Mouse (Mus musculus) embryonic facial prominence, embryonic 12.5 days (tissue): ENCODE data around the gene Gfod1. TPM values are rescaled to one million over a fixed set of nuclear protein-coding genes. Genes with fewer than 3 reads are reported as not detected.

Experiments
- ATAC-seq: fragments of 200-750 bp; cut with Nextera tagmentation; 2 replicates; pipeline ENCODE4 v1.8.0; 2017; ENCODE audit not compliant: insufficient number of reproducible peaks, insufficient read depth, low FRiP score, low TSS enrichment
- H3K27ac ChIP-seq: fragments of 300-500 bp; sonication (generic); 2 replicates; pipeline ENCODE4 v1.5.1; 2016; ENCODE audit warnings: mild to moderate bottlenecking
- H3K27me3 ChIP-seq: fragments of 300-500 bp; sonication (generic); 2 replicates; pipeline ENCODE4 v1.6.1; 2016; ENCODE audit warnings: mild to moderate bottlenecking, moderate library complexity
- H3K36me3 ChIP-seq: fragments of 300-500 bp; sonication (generic); 2 replicates; pipeline ENCODE4 v1.6.1; 2016; ENCODE audit warnings: mild to moderate bottlenecking
- H3K4me1 ChIP-seq: fragments of 300-500 bp; sonication (generic); 2 replicates; pipeline ENCODE4 v1.6.1; 2016
- H3K4me2 ChIP-seq: fragments of 300-500 bp; sonication (generic); replicated peaks from 2 replicates; pipeline ENCODE4 v1.6.1; 2016; ENCODE audit warnings: mild to moderate bottlenecking, moderate library complexity
- H3K4me3 ChIP-seq: fragments of 300-500 bp; sonication (generic); 2 replicates; pipeline ENCODE4 v1.5.1; 2016; ENCODE audit warnings: mild to moderate bottlenecking
- H3K9ac ChIP-seq: fragments of 300-500 bp; sonication (generic); 2 replicates; pipeline ENCODE4 v1.6.1; 2016; ENCODE audit warnings: mild to moderate bottlenecking, moderate library complexity
- H3K9me3 ChIP-seq: fragments of 300-500 bp; sonication (generic); 2 replicates; pipeline ENCODE4 v1.6.1; 2016; ENCODE audit warnings: mild to moderate bottlenecking, moderate library complexity
- WGBS: fragments of 180-500 bp; shearing (Covaris S2); methylation state at CpG from one replicate; pipeline ENCODE4 v1.1.7; 2016; 5-methylcytosine and 5-hydroxymethylcytosine counted together
- polyA plus RNA-seq: library from polyadenylated mRNA; unstranded; fragments of >200 nt; fragmentation: Nextera tagmentation; extraction: Ambion mirVana; gene quantifications from 2 replicates; pipeline ENCODE4 v1.2.1, GENCODE M21; 2016

Gfod1 gene
- polyA plus RNA-seq, 1 experiment from 2014 or later, result 0.87 TPM

DNA sequence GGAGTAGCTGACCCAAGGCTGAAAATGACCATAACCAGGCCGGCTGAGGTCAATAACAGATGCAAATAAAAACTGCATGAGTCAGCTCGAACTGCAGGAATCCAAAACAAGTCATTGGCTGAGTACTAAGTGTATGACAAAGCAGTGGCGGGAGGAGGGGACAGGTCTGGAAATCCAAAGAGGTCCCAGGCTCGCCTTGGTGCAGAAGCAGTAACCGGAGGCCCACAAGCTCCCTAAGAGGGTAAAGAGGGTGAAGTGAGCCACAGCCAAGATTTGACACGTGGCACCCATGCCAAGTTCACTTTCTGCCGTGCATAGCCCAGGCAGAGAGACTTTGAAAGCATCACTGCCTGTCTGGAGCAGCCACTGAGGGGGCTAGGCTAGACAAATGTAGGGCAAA lies 91.6 kb downstream of the Gfod1 start:
- Histone ChIP-seq H3K27ac (no peak overlapping the region), H3K9me3 (no peaks in the 10 kb centered on the region), H3K4me1 (peaks cover 28% of the 10 kb centered on the region), H3K4me3 (no peak overlapping the region), H3K9ac (no peak overlapping the region), H3K36me3 (no peaks in the 10 kb centered on the region), H3K27me3 (no peaks in the 10 kb centered on the region), H3K4me2 (no peak overlapping the region)
- no peak for ATAC-seq
- 64% methylated on average over 7 of the region's 7 CpGs for WGBS

DNA sequence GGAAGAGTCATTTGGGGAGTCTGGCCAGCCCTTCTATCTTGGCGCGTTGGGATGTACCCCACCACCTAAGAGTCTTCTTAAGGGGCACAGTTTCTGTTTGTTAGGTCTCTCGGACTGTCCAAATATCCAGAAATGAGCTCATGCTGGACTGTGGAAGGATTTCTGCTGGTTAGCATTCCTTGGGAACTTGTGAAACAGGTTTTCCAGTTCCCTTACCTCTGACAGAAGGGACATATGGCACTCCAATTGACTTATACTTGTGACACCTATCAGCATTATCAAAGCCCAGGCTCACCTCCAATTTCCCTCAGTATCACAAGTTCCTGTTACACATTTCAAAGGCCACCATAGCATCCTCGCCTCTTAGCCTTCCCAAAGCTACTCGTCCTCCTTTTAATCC lies 93.0 kb downstream of the Gfod1 start:
- H3K4me3 ChIP-seq, result no peak overlapping the region
- H3K27me3 ChIP-seq, result no peaks in the 10 kb centered on the region
- H3K9ac ChIP-seq, result no peak overlapping the region
- H3K4me1 ChIP-seq, result peaks cover 28% of the 10 kb centered on the region
- H3K27ac ChIP-seq, result no peak overlapping the region
- H3K9me3 ChIP-seq, result no peaks in the 10 kb centered on the region
- H3K4me2 ChIP-seq, result no peak overlapping the region
- WGBS, result 77% methylated on average over 5 of the region's 5 CpGs
- H3K36me3 ChIP-seq, result no peaks in the 10 kb centered on the region
- no peak for ATAC-seq

DNA sequence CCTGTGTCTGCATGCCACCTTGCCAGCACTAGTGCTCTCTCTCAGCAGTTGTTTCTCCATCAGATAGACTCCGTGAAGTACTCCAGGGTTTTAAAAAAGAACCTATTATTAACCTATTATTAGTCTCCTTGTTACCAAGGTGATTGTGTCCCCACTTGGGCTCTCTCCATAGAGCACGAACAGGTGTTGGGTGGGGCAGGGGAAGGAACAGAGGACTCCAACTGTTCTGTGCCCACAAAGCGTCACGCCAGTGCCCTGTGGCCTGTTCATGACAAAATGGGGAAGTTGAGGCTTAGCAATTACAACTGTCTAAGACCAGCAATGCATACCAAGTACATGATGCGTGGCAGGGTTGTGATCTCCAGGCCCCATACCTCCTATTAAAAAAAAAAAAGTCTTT lies 94.4 kb downstream of the Gfod1 start:
- no peak overlapping the region for H3K4me3 ChIP-seq
- no peaks in the 10 kb centered on the region for H3K27me3 ChIP-seq
- ATAC-seq, result no peak
- no peaks in the 10 kb centered on the region for H3K36me3 ChIP-seq
- 73% methylated on average over 5 of the region's 5 CpGs for WGBS
- H3K4me2 ChIP-seq, result no peak overlapping the region
- H3K4me1 ChIP-seq, result peaks cover 18% of the 10 kb centered on the region
- no peaks in the 10 kb centered on the region for H3K9me3 ChIP-seq
- no peak overlapping the region for H3K9ac ChIP-seq
- no peak overlapping the region for H3K27ac ChIP-seq

DNA sequence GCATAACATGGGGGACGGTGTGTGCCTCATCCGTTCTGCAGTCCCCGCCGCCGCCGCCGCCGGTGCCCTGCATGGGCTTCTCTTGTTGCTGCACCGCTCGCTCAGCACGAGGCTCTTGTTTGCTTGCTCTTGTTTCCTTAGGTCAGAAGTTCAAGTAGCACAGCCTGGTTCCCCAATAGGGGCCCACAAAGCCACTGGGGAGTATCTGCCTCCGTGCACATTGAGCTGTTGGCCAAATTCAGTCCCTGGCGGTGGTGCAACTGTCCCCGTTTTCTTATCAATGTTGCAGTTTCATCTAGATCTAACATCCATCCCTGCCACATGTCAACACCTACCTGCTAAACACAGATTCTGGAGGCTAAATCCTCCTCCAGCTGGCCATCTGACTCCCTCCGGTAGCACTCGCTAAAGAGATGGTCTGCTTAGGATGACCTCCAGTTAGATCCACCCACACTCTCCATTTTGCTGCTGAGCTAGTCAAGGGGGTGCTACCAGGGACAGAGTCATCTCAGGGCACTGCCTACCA lies 95.0 kb downstream of the Gfod1 start:
- Histone ChIP-seq H3K4me2 (no peak overlapping the region), H3K36me3 (no peaks in the 10 kb centered on the region), H3K4me3 (no peak overlapping the region), H3K27me3 (no peaks in the 10 kb centered on the region), H3K4me1 (peaks cover 18% of the 10 kb centered on the region), H3K9ac (no peak overlapping the region), H3K27ac (no peak overlapping the region), H3K9me3 (no peaks in the 10 kb centered on the region)
- no peak for ATAC-seq
- WGBS, result 40% methylated on average over 16 of the region's 16 CpGs

DNA sequence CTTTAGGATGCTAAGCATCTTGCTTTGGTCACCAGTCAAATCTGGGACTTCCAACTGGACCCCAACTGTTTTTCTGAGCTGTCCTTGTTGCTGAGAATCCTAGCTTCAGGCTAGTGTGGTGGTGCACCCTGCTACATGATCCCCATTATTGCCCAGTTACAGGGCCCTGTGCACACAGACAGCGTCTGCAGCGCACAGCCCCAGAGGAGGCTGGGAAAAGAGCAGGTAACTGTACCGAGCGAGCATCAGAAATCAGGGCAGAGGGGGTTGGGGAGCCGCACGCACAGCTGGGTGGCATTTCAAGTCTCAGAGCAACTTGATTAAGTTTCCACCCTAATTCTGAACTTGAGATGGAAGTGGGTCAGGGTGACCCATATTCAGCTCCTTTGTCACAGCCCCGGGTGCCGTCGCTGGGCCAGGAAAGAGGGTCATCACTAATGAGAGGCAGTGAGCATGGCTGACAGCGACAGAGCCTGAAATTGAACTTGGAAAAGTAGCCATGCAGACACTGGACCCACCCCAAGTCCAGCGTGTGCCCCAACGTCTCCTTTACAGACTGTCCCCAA lies 97.8 kb downstream of the Gfod1 start:
- Histone ChIP-seq H3K4me3 (no peak overlapping the region), H3K9me3 (no peaks in the 10 kb centered on the region), H3K27ac (no peak overlapping the region), H3K27me3 (no peaks in the 10 kb centered on the region), H3K4me2 (no peak overlapping the region), H3K36me3 (no peaks in the 10 kb centered on the region), H3K9ac (no peak overlapping the region), H3K4me1 (peaks cover 16% of the 10 kb centered on the region)
- 82% methylated on average over 12 of the region's 12 CpGs for WGBS
- no peak for ATAC-seq

DNA sequence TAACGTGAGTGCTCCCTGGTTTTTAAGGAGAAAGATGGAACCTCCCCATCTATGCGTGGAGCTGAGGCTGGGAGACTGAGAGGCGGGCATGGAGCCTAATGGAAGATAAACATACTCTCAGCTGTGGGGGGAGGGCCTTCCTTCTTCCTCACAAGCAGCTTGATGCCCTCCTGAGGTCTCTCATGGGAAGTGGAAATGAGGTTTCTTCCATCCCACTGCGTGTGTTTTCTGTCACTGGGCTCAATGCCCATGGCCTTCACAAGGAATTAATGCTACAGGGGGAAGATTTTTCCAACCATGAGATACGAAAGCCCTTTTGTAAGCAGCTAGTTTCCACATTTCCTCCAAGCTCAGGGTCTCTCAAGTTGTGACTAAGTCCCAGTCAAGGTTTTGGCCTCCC lies 100.3 kb downstream of the Gfod1 start:
- Histone ChIP-seq H3K27me3 (no peaks in the 10 kb centered on the region), H3K4me2 (no peak overlapping the region), H3K36me3 (no peaks in the 10 kb centered on the region), H3K9me3 (no peaks in the 10 kb centered on the region), H3K4me1 (peaks cover 1% of the 10 kb centered on the region; the same call in 1 of the 2 replicates), H3K27ac (no peak overlapping the region), H3K4me3 (no peak overlapping the region), H3K9ac (no peak overlapping the region)
- no peak for ATAC-seq
- 52% methylated on average over 5 of the region's 5 CpGs for WGBS

DNA sequence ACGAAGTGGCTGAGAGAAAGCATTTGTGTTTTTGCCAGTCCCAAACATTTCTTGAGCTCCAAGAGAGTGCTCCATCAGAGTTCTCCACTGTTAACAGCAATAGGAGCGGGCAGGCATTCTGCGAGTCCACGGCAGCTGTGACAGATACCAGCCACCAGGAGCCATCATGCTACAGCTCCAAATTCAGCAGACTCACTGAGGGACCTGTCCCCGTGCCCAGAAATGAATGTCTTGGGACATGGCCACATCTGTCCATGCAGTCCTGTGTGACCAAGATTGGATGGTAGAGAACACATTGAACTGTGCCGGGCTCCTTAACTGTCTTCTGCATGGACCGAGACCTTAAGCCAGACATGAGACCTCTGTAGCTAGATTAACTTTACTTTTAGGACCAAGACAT lies 100.7 kb downstream of the Gfod1 start:
- Histone ChIP-seq H3K4me2 (no peak overlapping the region), H3K9me3 (no peaks in the 10 kb centered on the region), H3K27ac (no peak overlapping the region), H3K36me3 (no peaks in the 10 kb centered on the region), H3K27me3 (no peaks in the 10 kb centered on the region), H3K4me1 (no peaks in the 10 kb centered on the region), H3K9ac (no peak overlapping the region), H3K4me3 (no peak overlapping the region)
- 86% methylated on average over 7 of the region's 7 CpGs for WGBS
- no peak for ATAC-seq

DNA sequence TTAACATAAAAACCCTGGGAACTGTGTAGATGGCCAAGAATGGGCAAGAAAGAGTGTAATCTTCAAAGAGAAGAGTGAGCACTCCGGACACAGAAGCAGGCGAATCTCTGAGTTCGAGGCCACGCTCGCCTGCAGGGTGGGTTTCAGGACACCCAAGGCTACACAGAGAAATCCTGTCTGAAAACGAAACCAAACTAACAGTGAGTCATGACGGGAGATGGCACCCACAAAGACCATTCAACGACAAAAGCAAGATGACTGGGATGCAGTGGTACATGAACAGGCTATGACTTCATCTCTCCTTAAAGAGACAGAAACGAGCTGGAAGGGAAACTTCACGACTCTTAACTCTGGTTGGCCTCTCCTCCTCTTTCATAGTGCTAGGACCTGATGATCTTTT lies 101.6 kb downstream of the Gfod1 start:
- no peak for ATAC-seq
- Histone ChIP-seq H3K9me3 (no peaks in the 10 kb centered on the region), H3K36me3 (no peaks in the 10 kb centered on the region), H3K9ac (no peak overlapping the region), H3K27ac (no peak overlapping the region), H3K4me2 (no peak overlapping the region), H3K4me1 (no peaks in the 10 kb centered on the region), H3K27me3 (no peaks in the 10 kb centered on the region), H3K4me3 (no peak overlapping the region)
- 86% methylated on average over 10 of the region's 10 CpGs for WGBS

DNA sequence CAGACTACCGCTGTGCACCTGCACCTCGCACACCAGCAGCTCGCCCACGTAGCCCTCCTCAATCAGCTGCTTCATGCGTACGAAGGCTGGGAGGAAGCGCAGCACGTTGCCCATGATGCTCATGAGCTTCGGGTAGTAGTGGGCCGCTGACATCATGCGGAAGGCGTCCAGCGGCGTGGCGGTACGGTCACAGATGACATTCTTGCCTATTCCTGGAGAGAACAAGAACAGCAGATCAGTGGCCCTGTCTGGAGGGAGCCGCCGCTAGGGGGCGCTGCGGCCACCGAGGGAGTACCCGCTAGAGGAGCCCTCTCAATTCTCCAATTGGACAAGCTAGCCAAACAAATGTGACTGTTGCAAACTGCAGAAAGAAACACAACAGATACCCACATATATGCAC lies 102.9 kb downstream of the Gfod1 start:
- H3K4me3 ChIP-seq, result no peak overlapping the region
- H3K4me1 ChIP-seq, result no peaks in the 10 kb centered on the region
- H3K36me3 ChIP-seq, result no peaks in the 10 kb centered on the region
- no peak for ATAC-seq
- no peaks in the 10 kb centered on the region for H3K27me3 ChIP-seq
- no peak overlapping the region for H3K4me2 ChIP-seq
- no peak overlapping the region for H3K9ac ChIP-seq
- WGBS, result 44% methylated on average over 22 of the region's 22 CpGs
- H3K9me3 ChIP-seq, result no peaks in the 10 kb centered on the region
- H3K27ac ChIP-seq, result no peak overlapping the region

DNA sequence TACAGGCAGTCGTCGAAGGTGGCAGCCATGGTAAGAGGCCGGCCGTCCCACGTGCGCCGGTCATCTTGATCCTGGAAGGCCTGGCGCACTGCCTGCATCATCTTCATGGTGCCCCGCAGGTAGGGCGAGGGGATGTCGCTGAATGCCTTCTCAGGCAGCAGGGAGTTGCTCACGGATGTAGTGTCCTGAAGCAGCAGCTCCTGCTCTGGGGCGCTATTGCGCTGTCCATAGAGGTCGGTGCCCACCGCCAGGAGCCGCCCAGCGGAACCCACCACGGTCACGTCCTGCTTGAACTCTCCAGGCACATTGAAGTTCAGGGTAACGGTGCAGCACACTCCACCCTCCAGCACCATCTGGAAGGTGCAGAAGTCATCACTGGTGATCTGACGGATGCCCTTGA lies 103.5 kb downstream of the Gfod1 start:
- Histone ChIP-seq H3K9me3 (no peaks in the 10 kb centered on the region), H3K4me2 (no peak overlapping the region), H3K27ac (no peak overlapping the region), H3K36me3 (no peaks in the 10 kb centered on the region), H3K4me3 (no peak overlapping the region), H3K27me3 (no peaks in the 10 kb centered on the region), H3K4me1 (no peaks in the 10 kb centered on the region), H3K9ac (no peak overlapping the region)
- ATAC-seq, result no peak
- 79% methylated on average over 22 of the region's 22 CpGs for WGBS

DNA sequence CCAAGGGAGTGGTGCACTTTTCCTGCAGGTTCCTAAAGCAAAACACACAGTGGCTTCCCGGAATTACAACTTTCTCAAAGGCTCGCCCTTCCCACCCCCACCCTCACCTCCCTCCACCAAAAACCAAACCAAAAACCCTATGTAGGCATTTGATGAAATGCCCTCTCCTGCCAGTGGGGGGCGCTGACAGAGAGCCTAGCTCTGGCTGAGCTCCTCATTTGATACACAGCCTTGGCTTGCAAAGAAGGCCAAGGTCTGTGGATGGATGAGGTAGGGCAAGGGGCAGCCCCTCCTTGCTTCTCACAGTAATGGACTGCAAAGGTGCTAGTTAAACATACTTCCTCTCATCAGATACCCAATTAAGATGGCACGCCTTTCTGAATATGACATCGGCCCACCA lies 104.2 kb downstream of the Gfod1 start:
- no peaks in the 10 kb centered on the region for H3K36me3 ChIP-seq
- no peak overlapping the region for H3K4me3 ChIP-seq
- WGBS, result 68% methylated on average over 5 of the region's 5 CpGs
- no peak overlapping the region for H3K27ac ChIP-seq
- ATAC-seq, result no peak
- H3K9ac ChIP-seq, result no peak overlapping the region
- H3K4me2 ChIP-seq, result no peak overlapping the region
- no peaks in the 10 kb centered on the region for H3K4me1 ChIP-seq
- H3K9me3 ChIP-seq, result no peaks in the 10 kb centered on the region
- no peaks in the 10 kb centered on the region for H3K27me3 ChIP-seq

DNA sequence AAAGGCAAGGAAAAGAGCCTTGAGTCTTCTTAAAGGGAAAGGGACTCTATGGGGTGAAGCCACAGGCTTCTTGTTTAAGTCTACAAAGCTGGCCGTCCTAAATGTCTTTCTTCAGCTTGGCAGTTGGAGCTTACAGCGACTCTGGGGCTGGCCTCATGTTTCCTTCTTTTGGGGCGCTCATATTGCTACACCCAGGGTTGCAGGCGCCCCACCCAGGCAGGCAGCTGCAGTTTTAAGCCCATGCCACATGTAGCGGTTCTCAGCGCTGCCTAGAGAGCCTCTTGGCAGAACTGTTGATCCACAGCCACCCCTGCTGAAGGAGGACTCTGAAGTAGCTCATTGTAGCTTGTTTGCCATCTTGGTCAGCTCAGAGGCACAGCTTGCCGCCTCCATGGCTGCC lies 104.7 kb downstream of the Gfod1 start:
- Histone ChIP-seq H3K4me3 (no peak overlapping the region), H3K4me2 (no peak overlapping the region), H3K9ac (no peak overlapping the region), H3K27ac (no peak overlapping the region), H3K9me3 (no peaks in the 10 kb centered on the region), H3K4me1 (no peaks in the 10 kb centered on the region), H3K36me3 (no peaks in the 10 kb centered on the region), H3K27me3 (no peaks in the 10 kb centered on the region)
- whole genome bisulfite sequencing, result 87% methylated on average over 7 of the region's 7 CpGs
- ATAC-seq, result no peak

DNA sequence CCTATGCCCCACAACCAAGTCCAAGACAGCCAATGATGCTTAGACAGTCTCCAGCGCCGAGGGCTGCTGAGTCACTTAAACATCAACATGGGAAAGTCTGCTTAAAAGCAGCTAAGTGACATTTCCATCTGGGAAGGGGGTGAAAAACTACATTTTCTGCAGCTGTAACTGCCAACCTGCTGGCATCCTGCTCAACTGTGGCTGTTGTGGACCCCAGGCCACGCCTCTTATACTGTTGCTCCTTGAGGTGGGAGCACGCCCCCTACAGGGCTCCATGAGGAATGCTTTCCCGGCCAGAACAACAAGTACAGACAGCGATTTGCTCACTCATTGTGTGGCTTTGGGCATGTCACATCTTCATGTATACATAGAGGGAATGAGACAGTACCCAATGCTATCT lies 106.8 kb downstream of the Gfod1 start:
- 63% methylated on average over 6 of the region's 6 CpGs for WGBS
- no peak for ATAC-seq
- H3K36me3 ChIP-seq, result no peaks in the 10 kb centered on the region

More for the DNA sequence above, 106.8 kb downstream of the Gfod1 start:
- Histone ChIP-seq H3K4me1 (no peaks in the 10 kb centered on the region), H3K4me2 (no peak overlapping the region), H3K27me3 (no peaks in the 10 kb centered on the region), H3K27ac (no peak overlapping the region), H3K9ac (no peak overlapping the region), H3K9me3 (no peaks in the 10 kb centered on the region), H3K4me3 (no peak overlapping the region)
